In genomic region chr9:68592976-68593375, GRCm38 (mm10) we compare ENCODE assay signal across 13 mouse cellular contexts.
"Had no signal": no experiment of that assay in that cellular context is flagged by ENCODE, and none has a peak within 500 bp of the region (broad histone marks: within the 10 kb centered on the region; RNA-seq: fewer than 3 reads in every experiment).

No protein-coding gene starts in this region.

- DNase-seq: gastrocnemius, adult 2 months; gastrocnemius, postnatal 10 days; gastrocnemius, postnatal 25 days; heart, adult 18-20 months; heart, postnatal 10 days; heart, postnatal 4 days; kidney, adult 18-20 months; kidney, adult 8-10 months; kidney, postnatal 10 days; kidney, postnatal 25 days; layer of hippocampus, adult 9-11 months; layer of hippocampus, postnatal 36 days; left cerebral cortex, postnatal 4 days had no signal
